Mouse (Mus musculus) midbrain, embryonic 14.5 days (tissue): Measurements from ENCODE around the gene Nt5c2. TPM values are rescaled to one million over a fixed set of nuclear protein-coding genes. Genes with fewer than 3 reads are reported as not detected.

ENCODE experiments used
- ATAC-seq: fragments of 200-750 bp; cut with Nextera tagmentation; 2 replicates; pipeline ENCODE4 v1.8.0; 2017; ENCODE audit warnings: moderate number of reproducible peaks, moderate library complexity; ENCODE audit not compliant: low FRiP score, low TSS enrichment
- DNase-seq: peaks from one replicate; pipeline ENCODE4 v3.0.0-alpha.2; 2015
- H3K27ac ChIP-seq: fragments of 300-500 bp; sonication (generic); replicated peaks from 2 replicates; pipeline ENCODE4 v1.5.1; 2014; ENCODE audit warnings: mild to moderate bottlenecking, low read depth, low read length, moderate library complexity
- H3K27me3 ChIP-seq: fragments of 300-500 bp; sonication (generic); 2 replicates; pipeline ENCODE4 v1.6.1; 2014; ENCODE audit warnings: low read length, control low read depth, mixed read lengths; ENCODE audit not compliant: control insufficient read depth, insufficient read depth
- H3K36me3 ChIP-seq: fragments of 300-500 bp; sonication (generic); 2 replicates; pipeline ENCODE4 v1.6.1; 2014; ENCODE audit warnings: low read length, control low read depth; ENCODE audit not compliant: control insufficient read depth, insufficient read depth
- H3K4me1 ChIP-seq: fragments of 300-500 bp; sonication (generic); 2 replicates; pipeline ENCODE4 v1.6.1; 2014; ENCODE audit warnings: mild to moderate bottlenecking, antibody characterized with exemption, low read length, control low read depth; ENCODE audit not compliant: control insufficient read depth, insufficient read depth
- H3K4me2 ChIP-seq: fragments of 300-500 bp; sonication (generic); 2 replicates; pipeline ENCODE4 v1.6.1; 2014; ENCODE audit warnings: mild to moderate bottlenecking, low read length, moderate library complexity
- H3K4me3 ChIP-seq: fragments of 300-500 bp; sonication (generic); replicated peaks from 2 replicates; pipeline ENCODE4 v1.5.1; 2014; ENCODE audit warnings: low read depth, low read length
- H3K9ac ChIP-seq: fragments of 300-500 bp; sonication (generic); replicated peaks from 2 replicates; pipeline ENCODE4 v1.6.1; 2014; ENCODE audit warnings: mild to moderate bottlenecking, low read length, moderate library complexity
- H3K9me3 ChIP-seq: fragments of 300-500 bp; sonication (generic); 2 replicates; pipeline ENCODE4 v1.6.1; 2016; ENCODE audit warnings: low read length, control low read depth, mixed read lengths; ENCODE audit not compliant: control insufficient read depth
- WGBS: fragments of 180-500 bp; shearing (Covaris S2); extraction: QIAGEN DNeasy Blood & Tissue Kit; methylation state at CpG from one replicate; pipeline ENCODE4 v1.1.7; 2014; 5-methylcytosine and 5-hydroxymethylcytosine counted together
- polyA plus RNA-seq: library from polyadenylated mRNA; unstranded; fragments of >200 nt; fragmentation: Nextera tagmentation; extraction: Ambion mirVana; gene quantifications from 2 replicates; pipeline ENCODE4 v1.2.1, GENCODE M21; 2014

Nt5c2 gene
- polyA plus RNA-seq, 1 experiment from 2014 or later = 89.9 TPM

DNA sequence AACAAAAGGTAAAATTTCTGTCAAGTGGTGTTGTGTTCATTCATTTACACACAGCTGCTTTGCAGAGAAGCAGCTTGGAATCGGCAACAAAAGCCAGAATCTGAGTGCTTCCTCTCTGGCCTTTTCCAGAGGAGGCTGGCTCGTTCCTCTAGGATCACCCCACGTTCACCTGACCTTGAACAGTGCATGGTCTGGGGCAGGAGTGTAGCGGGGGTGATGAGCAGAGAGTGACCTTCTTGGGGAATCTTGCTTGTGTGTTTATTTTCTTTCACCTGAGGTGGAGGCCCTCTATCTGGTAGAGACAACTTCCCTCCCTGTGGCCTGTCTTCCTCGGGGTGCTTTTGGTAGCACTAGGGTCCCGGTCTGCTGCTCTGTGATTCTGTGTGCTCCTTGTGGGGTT lies 158.7 kb downstream of the Nt5c2 start:
- Histone ChIP-seq H3K4me1 (peaks cover 21% of the 10 kb centered on the region), H3K27ac (peak overlapping the region; percentile 80), H3K4me2 (peak overlapping the region; percentile 30), H3K4me3 (no peak overlapping the region), H3K27me3 (no peaks in the 10 kb centered on the region), H3K36me3 (no peaks in the 10 kb centered on the region), H3K9ac (peak overlapping the region; percentile 34; the same call in 1 of the 2 replicates), H3K9me3 (no peaks in the 10 kb centered on the region)
- DNase-seq (peak; percentile 18), ATAC-seq (no peak)
- 45% methylated on average over 6 of the region's 6 CpGs for WGBS

DNA sequence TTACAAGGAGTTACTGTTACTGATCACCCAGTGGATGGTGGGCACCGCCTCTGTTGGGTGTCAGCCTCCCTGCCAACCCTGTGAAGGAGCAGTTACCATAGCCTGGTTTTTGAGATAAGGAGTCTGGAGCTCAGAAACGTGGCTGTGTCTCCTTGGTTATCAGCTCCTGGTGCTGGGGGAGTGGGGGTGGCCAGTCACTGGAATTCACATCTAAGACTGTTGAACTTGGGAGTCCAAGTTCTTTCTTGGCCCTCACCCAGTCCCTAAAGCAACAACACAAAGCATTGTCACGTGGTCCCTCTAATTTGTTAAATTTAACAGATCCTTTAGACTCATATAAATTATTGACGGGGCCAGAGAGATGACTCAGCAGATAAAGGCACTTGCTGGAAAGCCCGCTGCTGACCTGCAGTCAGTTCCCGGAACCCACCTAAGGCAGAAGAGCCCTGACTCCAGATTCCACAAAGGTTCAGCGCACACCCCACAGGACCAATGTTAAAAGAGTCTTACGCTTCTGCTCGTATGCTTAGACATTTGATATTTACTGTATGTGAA lies 165.4 kb downstream of the Nt5c2 start:
- ATAC-seq = no peak
- 86% methylated on average over 9 of the region's 9 CpGs for WGBS

DNA sequence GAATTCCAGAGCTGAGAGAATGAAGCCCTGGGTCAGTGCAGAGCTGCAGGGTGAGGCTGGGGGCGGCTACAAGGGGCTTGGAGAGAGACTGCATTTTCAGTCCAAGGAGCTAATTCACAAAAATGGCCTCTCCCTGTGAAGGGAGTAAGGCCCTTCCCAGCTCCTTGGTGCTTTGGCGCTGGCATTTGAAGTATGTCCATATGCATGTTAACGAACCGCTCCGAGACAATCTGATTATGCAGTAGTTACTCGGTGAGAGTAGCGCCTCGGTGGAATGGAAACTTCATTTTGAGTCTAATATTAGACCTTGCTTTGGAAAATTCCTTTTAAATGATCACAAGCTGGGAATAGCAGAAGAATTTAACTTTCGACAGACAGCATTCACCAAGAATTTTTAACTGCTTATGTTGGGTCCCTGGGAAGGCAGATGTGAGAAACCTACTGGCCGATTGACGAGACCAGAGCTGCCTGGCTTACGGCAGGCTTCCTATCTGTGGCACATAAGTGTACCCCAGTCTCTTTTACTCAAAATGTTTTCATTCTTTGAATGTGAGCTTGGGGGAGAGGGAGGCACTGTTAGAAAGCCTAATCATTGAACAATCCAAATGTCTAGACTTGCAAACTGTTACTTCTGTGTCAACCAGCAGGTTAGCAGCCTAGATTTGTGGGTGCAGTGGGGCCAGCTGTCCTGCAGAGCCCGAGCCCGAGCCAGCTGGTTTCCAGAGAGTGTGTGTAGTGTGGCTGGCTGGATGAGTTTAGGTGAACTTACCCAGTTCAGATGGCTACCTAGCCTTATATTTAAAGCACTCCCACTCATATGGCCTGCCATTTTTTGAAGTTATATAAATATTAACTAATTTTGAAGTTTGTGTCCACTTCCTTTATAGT lies 166.3 kb downstream of the Nt5c2 start:
- 57% methylated on average over 14 of the region's 14 CpGs for WGBS
- no peak overlapping the region for H3K4me2 ChIP-seq
- H3K4me1 ChIP-seq = no peaks in the 10 kb centered on the region
- no peak overlapping the region for H3K27ac ChIP-seq
- DNase-seq (peak; percentile 37), ATAC-seq (no peak)
- H3K9me3 ChIP-seq = no peaks in the 10 kb centered on the region
- H3K27me3 ChIP-seq = no peaks in the 10 kb centered on the region
- no peak overlapping the region for H3K4me3 ChIP-seq
- H3K36me3 ChIP-seq = no peaks in the 10 kb centered on the region
- no peak overlapping the region for H3K9ac ChIP-seq

More for the DNA sequence above, 165.4 kb downstream of the Nt5c2 start:
- Histone ChIP-seq H3K4me3 (no peak overlapping the region), H3K27me3 (no peaks in the 10 kb centered on the region), H3K4me2 (no peak overlapping the region), H3K27ac (no peak overlapping the region), H3K9me3 (no peaks in the 10 kb centered on the region), H3K36me3 (no peaks in the 10 kb centered on the region), H3K9ac (no peak overlapping the region), H3K4me1 (no peaks in the 10 kb centered on the region)
- no peak for DNase-seq

DNA sequence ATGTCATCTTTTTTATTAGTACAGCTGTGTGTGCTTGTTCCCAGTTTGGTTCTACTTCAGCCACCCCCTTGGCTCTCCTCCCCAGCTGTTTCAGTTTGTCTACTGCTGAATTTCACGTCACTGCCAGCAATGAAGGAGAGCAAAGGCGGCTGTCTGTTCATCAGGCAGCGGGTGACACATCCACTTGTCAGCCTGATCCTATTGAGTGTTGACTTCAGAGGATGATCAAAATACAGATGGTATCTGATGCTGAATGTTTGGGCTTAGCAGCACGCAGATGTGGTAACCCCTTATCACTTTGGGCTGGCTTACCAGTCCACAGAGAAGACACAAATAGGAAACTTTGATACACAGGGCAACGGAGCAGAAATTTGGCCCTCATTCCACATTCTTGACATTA lies 168.5 kb downstream of the Nt5c2 start:
- ATAC-seq (no peak), DNase-seq (no peak)
- no peak overlapping the region for H3K9ac ChIP-seq
- H3K27ac ChIP-seq = no peak overlapping the region
- WGBS = 84% methylated on average over 5 of the region's 5 CpGs
- no peak overlapping the region for H3K4me2 ChIP-seq
- no peaks in the 10 kb centered on the region for H3K36me3 ChIP-seq
- H3K27me3 ChIP-seq = no peaks in the 10 kb centered on the region
- H3K4me1 ChIP-seq = no peaks in the 10 kb centered on the region
- H3K4me3 ChIP-seq = no peak overlapping the region
- H3K9me3 ChIP-seq = no peaks in the 10 kb centered on the region

DNA sequence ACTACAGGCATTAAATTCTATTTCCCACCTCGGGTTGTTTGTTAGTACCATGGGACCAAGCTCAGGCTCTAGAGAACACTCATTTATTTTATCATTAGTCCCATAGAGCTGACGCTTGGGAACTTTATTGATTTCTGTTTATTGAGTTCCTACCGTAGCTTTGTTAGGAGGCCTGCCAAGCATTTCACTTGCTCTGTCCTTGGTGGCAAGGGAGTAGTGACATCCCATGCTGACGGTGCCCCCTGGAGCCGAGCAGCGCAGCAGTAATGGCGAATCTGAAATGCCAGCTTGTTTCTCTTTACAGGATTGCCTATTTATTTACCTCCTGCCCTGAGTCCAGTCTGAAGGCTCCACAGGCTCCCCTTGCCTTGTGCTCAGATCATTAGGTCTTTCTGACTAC lies 168.9 kb downstream of the Nt5c2 start:
- Histone ChIP-seq H3K27me3 (no peaks in the 10 kb centered on the region), H3K9me3 (no peaks in the 10 kb centered on the region), H3K4me3 (no peak overlapping the region), H3K4me1 (no peaks in the 10 kb centered on the region), H3K9ac (no peak overlapping the region), H3K4me2 (no peak overlapping the region), H3K27ac (no peak overlapping the region), H3K36me3 (no peaks in the 10 kb centered on the region)
- DNase-seq (no peak), ATAC-seq (no peak)
- 85% methylated on average over 7 of the region's 7 CpGs for WGBS

DNA sequence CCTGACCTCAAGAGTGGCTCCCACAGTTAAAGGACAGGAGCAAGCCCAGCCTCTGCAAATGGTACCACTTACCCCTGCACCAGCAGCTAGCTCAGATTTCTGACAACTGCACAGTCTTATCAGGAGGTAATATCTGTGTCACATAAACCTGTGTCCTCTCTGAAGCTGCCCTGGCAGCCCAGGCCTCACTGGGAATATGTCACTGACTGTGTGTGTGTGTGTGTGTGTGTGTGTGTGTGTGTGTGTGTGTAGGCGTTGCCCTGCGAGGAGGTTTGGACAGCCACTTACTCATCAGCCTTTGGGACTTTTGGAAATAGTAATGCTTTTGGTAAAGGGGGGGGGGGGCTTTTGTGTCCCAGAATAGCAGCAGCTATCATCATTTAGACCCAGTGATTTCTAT lies 171.9 kb downstream of the Nt5c2 start:
- ATAC-seq (no peak), DNase-seq (no peak)
- WGBS = 97% methylated on average over 2 of the region's 2 CpGs
- Histone ChIP-seq H3K27me3 (no peaks in the 10 kb centered on the region), H3K9me3 (no peaks in the 10 kb centered on the region), H3K9ac (no peak overlapping the region), H3K27ac (no peak overlapping the region), H3K36me3 (no peaks in the 10 kb centered on the region), H3K4me3 (no peak overlapping the region), H3K4me2 (no peak overlapping the region), H3K4me1 (no peaks in the 10 kb centered on the region)

DNA sequence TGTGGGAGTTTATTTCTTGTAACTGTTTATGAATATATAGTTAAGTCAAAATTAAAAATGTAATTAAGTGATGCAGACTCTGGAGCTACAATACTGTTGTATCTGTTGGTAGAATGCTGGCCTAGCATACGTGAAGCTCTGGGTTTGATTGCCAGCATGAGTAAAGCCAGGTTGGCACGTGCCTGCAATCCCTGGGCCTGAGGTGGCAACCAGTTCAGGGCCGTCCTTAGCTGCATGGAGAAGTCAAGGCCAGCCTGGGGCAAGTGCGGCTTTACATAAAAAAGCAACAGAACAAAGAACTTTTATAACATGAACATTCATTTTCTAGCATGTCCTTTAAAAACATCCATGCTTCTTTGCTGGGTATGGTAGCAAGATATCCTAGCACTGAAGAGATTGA lies 173.9 kb downstream of the Nt5c2 start:
- Histone ChIP-seq H3K4me1 (no peaks in the 10 kb centered on the region), H3K36me3 (no peaks in the 10 kb centered on the region), H3K9me3 (no peaks in the 10 kb centered on the region), H3K4me2 (no peak overlapping the region), H3K4me3 (no peak overlapping the region), H3K9ac (no peak overlapping the region), H3K27me3 (no peaks in the 10 kb centered on the region), H3K27ac (no peak overlapping the region)
- no peak for ATAC-seq
- no peak for DNase-seq
- WGBS = 87% methylated on average over 4 of the region's 4 CpGs

DNA sequence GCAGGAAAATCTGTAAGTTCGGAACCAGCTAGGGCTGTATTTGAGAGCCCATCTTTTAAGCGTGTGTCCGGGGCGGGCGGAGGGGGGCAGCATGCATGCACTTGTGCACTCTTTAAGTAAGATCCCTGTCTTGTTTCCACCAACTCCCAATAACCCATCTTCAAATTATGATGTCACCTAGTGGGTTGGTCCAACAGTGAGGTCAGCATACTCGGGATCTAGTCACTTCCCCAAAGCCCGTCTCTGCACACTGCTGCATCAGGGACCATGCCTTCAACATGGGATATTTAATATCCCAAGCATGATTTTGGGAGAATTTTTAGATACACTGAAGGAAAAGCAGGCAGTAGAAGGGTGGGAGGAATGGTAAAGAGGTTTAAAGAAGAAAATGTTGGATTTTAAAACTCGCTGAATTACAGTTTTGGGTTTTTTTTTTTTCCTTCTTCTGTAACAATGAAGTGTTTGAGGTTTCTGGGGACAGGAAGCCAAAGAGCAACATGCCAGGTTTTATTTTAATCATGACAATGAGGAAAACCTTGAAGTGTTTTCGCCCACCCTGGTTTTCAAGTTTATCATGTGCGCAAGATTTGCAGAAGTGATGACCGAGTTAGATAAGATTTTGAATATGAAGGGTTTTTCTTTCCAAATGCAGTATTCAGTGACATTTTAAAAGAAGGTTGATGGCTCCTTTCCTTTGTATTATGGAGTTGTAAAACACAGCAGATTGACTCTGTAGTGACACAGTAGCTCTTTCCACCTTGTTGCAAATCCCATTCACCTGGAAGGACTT lies 177.5 kb downstream of the Nt5c2 start:
- Histone ChIP-seq H3K9ac (no peak overlapping the region), H3K4me3 (no peak overlapping the region), H3K4me2 (no peak overlapping the region), H3K27me3 (no peaks in the 10 kb centered on the region), H3K9me3 (no peaks in the 10 kb centered on the region), H3K4me1 (no peaks in the 10 kb centered on the region), H3K36me3 (no peaks in the 10 kb centered on the region), H3K27ac (no peak overlapping the region)
- WGBS = 94% methylated on average over 11 of the region's 11 CpGs
- DNase-seq = no peak
- no peak for ATAC-seq
